Mouse (Mus musculus): ENCODE measurements around the gene Tmem132d. TPM values are rescaled to one million over a fixed set of nuclear protein-coding genes. Genes with fewer than 3 reads are reported as not detected.

The Tmem132d gene
- polyA plus RNA-seq, 1 experiment from 2014 or later, result not detected

GRCm38 (mm10) chr5:128151461-128151860, 281.4 kb downstream of the Tmem132d start:
- Histone ChIP-seq H3K9me3 (ENCODE audit: control insufficient read depth, low read length) (no peaks in the 10 kb centered on the region; the same call in 1 of the 2 replicates), H3K27me3 (replicated peaks; ENCODE audit: control insufficient read depth, insufficient read depth, low read length) (no peaks in the 10 kb centered on the region), H3K4me1 (ENCODE audit: control insufficient read depth, insufficient read depth, low read length) (no peaks in the 10 kb centered on the region), H3K27ac (ENCODE audit: low read length) (no peak overlapping the region), H3K36me3 (ENCODE audit: control insufficient read depth, insufficient read depth, low read length) (no peaks in the 10 kb centered on the region), H3K4me3 (ENCODE audit: low read length) (no peak overlapping the region), H3K4me2 (ENCODE audit: low read depth, low read length) (no peak overlapping the region), H3K9ac (ENCODE audit: low read depth, low read length) (no peak overlapping the region)
- no peak for ATAC-seq
- WGBS, result 82% methylated on average over 8 of the region's 8 CpGs

GRCm38 (mm10) chr5:128146901-128147645, 285.8 kb downstream of the Tmem132d start:
- no peak overlapping the region for H3K4me2 ChIP-seq (ENCODE audit: low read depth, low read length)
- no peaks in the 10 kb centered on the region for H3K36me3 ChIP-seq (ENCODE audit: control insufficient read depth, insufficient read depth, low read length)
- no peak overlapping the region for H3K9ac ChIP-seq (ENCODE audit: low read depth, low read length)
- no peaks in the 10 kb centered on the region; the same call in 1 of the 2 replicates for H3K9me3 ChIP-seq (ENCODE audit: control insufficient read depth, low read length)
- ATAC-seq, result no peak
- H3K4me3 ChIP-seq (ENCODE audit: low read length), result no peak overlapping the region
- no peaks in the 10 kb centered on the region for H3K27me3 ChIP-seq (replicated peaks; ENCODE audit: control insufficient read depth, insufficient read depth, low read length)
- no peaks in the 10 kb centered on the region for H3K4me1 ChIP-seq (ENCODE audit: control insufficient read depth, insufficient read depth, low read length)
- whole genome bisulfite sequencing, result 66% methylated on average over 15 of the region's 15 CpGs
- H3K27ac ChIP-seq (ENCODE audit: low read length), result no peak overlapping the region

- H3K4me1 ChIP-seq (ENCODE audit: control insufficient read depth, insufficient read depth, low read length), result no peaks in the 10 kb centered on the region
- 86% methylated on average over 3 of the region's 3 CpGs for WGBS
- no peak for ATAC-seq
Observed at GRCm38 (mm10) chr5:128144799-128145198, 288.1 kb downstream of the Tmem132d start.

GRCm38 (mm10) chr5:128136818-128137217, 296.1 kb downstream of the Tmem132d start:
- Histone ChIP-seq H3K4me3 (ENCODE audit: low read length) (no peak overlapping the region), H3K27me3 (replicated peaks; ENCODE audit: control insufficient read depth, insufficient read depth, low read length) (no peaks in the 10 kb centered on the region), H3K9me3 (ENCODE audit: control insufficient read depth, low read length) (no peaks in the 10 kb centered on the region), H3K9ac (ENCODE audit: low read depth, low read length) (no peak overlapping the region), H3K4me1 (ENCODE audit: control insufficient read depth, insufficient read depth, low read length) (no peaks in the 10 kb centered on the region), H3K36me3 (ENCODE audit: control insufficient read depth, insufficient read depth, low read length) (no peaks in the 10 kb centered on the region), H3K4me2 (ENCODE audit: low read depth, low read length) (no peak overlapping the region), H3K27ac (ENCODE audit: low read length) (no peak overlapping the region)
- 69% methylated on average over 8 of the region's 8 CpGs for WGBS
- no peak for ATAC-seq

More at GRCm38 (mm10) chr5:128144799-128145198, 288.1 kb downstream of the Tmem132d start:
- H3K4me2 ChIP-seq (ENCODE audit: low read depth, low read length), result no peak overlapping the region
- H3K27me3 ChIP-seq (replicated peaks; ENCODE audit: control insufficient read depth, insufficient read depth, low read length), result no peaks in the 10 kb centered on the region
- H3K27ac ChIP-seq (ENCODE audit: low read length), result no peak overlapping the region
- no peak overlapping the region for H3K9ac ChIP-seq (ENCODE audit: low read depth, low read length)
- no peak overlapping the region for H3K4me3 ChIP-seq (ENCODE audit: low read length)
- no peaks in the 10 kb centered on the region for H3K36me3 ChIP-seq (ENCODE audit: control insufficient read depth, insufficient read depth, low read length)
- H3K9me3 ChIP-seq (ENCODE audit: control insufficient read depth, low read length), result no peaks in the 10 kb centered on the region; the same call in 1 of the 2 replicates

DNA sequence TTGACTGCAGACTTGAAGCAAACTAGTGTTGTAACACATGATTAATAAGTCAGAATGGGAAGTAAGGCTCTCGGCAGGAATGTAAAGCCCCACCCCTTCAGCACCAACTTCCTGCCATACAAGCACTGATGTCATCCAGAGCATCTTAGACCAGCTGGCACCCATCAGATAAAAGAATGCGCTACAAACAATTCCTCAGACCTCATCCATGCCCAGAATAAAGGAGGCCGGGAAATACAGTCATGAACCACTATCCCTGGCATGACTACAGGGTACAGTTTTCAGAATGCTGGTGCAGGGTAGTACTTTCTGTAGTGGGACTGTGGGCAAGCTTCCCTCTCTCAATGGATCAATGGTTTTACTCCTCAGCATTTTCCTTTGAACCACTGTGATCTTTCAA, 310.2 kb downstream of the Tmem132d start:
- no peaks in the 10 kb centered on the region for H3K9me3 ChIP-seq (ENCODE audit: control insufficient read depth, low read length)
- 46% methylated on average over 3 of the region's 3 CpGs for WGBS
- no peak overlapping the region for H3K9ac ChIP-seq (ENCODE audit: low read depth, low read length)
- H3K36me3 ChIP-seq (ENCODE audit: control insufficient read depth, insufficient read depth, low read length), result no peaks in the 10 kb centered on the region
- H3K4me3 ChIP-seq (ENCODE audit: low read length), result no peak overlapping the region
- H3K27ac ChIP-seq (ENCODE audit: low read length), result no peak overlapping the region
- H3K4me1 ChIP-seq (ENCODE audit: control insufficient read depth, insufficient read depth, low read length), result 0 out of 2 replicates have a peak, but pooled peaks cover 2% of the 10 kb centered on the region
- H3K27me3 ChIP-seq (replicated peaks; ENCODE audit: control insufficient read depth, insufficient read depth, low read length), result no peaks in the 10 kb centered on the region
- no peak for ATAC-seq
- no peak overlapping the region for H3K4me2 ChIP-seq (ENCODE audit: low read depth, low read length)

DNA sequence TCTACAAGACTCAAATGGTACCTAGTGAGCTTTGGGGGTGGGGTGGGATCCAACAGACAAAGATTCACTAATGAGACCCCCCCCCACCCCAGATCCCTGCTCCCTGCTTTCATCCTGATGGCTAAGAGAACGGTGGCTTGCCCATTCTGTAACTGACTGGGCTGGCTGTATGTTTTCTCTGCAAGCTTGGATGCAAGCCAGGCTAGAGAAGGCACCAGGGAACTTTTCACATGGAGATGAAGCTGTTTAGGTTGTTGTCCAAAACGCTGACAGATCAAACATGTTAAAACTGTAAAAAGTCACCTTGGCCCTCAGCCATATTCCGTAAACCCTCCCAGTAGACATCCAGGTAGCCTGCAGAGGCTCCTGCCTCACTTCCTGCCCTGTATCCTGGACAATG, 313.7 kb downstream of the Tmem132d start:
- Histone ChIP-seq H3K27ac (ENCODE audit: low read length) (no peak overlapping the region), H3K4me3 (ENCODE audit: low read length) (no peak overlapping the region), H3K27me3 (replicated peaks; ENCODE audit: control insufficient read depth, insufficient read depth, low read length) (no peaks in the 10 kb centered on the region), H3K36me3 (ENCODE audit: control insufficient read depth, insufficient read depth, low read length) (no peaks in the 10 kb centered on the region), H3K9me3 (ENCODE audit: control insufficient read depth, low read length) (no peaks in the 10 kb centered on the region), H3K9ac (ENCODE audit: low read depth, low read length) (no peak overlapping the region), H3K4me2 (ENCODE audit: low read depth, low read length) (no peak overlapping the region), H3K4me1 (ENCODE audit: control insufficient read depth, insufficient read depth, low read length) (0 out of 2 replicates have a peak, but pooled peaks cover 2% of the 10 kb centered on the region)
- ATAC-seq, result no peak
- WGBS, result 63% methylated on average over 3 of the region's 3 CpGs

GRCm38 (mm10) chr5:128113107-128113506, 319.8 kb downstream of the Tmem132d start:
- Histone ChIP-seq H3K27ac (ENCODE audit: low read length) (no peak overlapping the region), H3K4me2 (ENCODE audit: low read depth, low read length) (no peak overlapping the region), H3K4me3 (ENCODE audit: low read length) (no peak overlapping the region), H3K9me3 (ENCODE audit: control insufficient read depth, low read length) (no peaks in the 10 kb centered on the region), H3K27me3 (replicated peaks; ENCODE audit: control insufficient read depth, insufficient read depth, low read length) (no peaks in the 10 kb centered on the region), H3K36me3 (ENCODE audit: control insufficient read depth, insufficient read depth, low read length) (no peaks in the 10 kb centered on the region), H3K9ac (ENCODE audit: low read depth, low read length) (no peak overlapping the region), H3K4me1 (ENCODE audit: control insufficient read depth, insufficient read depth, low read length) (no peaks in the 10 kb centered on the region)
- 92% methylated on average over 8 of the region's 8 CpGs for WGBS
- ATAC-seq, result no peak

GRCm38 (mm10) chr5:128112518-128112917, 320.4 kb downstream of the Tmem132d start:
- Histone ChIP-seq H3K9ac (ENCODE audit: low read depth, low read length) (no peak overlapping the region), H3K27me3 (replicated peaks; ENCODE audit: control insufficient read depth, insufficient read depth, low read length) (no peaks in the 10 kb centered on the region), H3K4me3 (ENCODE audit: low read length) (no peak overlapping the region), H3K27ac (ENCODE audit: low read length) (no peak overlapping the region), H3K36me3 (ENCODE audit: control insufficient read depth, insufficient read depth, low read length) (no peaks in the 10 kb centered on the region), H3K9me3 (ENCODE audit: control insufficient read depth, low read length) (no peaks in the 10 kb centered on the region), H3K4me2 (ENCODE audit: low read depth, low read length) (no peak overlapping the region), H3K4me1 (ENCODE audit: control insufficient read depth, insufficient read depth, low read length) (no peaks in the 10 kb centered on the region)
- no peak for ATAC-seq
- 95% methylated on average over 3 of the region's 3 CpGs for WGBS

- Histone ChIP-seq H3K27ac (ENCODE audit: low read length) (no peak overlapping the region), H3K4me1 (ENCODE audit: control insufficient read depth, insufficient read depth, low read length) (no peaks in the 10 kb centered on the region), H3K27me3 (replicated peaks; ENCODE audit: control insufficient read depth, insufficient read depth, low read length) (no peaks in the 10 kb centered on the region), H3K4me3 (ENCODE audit: low read length) (no peak overlapping the region), H3K4me2 (ENCODE audit: low read depth, low read length) (no peak overlapping the region), H3K9ac (ENCODE audit: low read depth, low read length) (no peak overlapping the region), H3K9me3 (ENCODE audit: control insufficient read depth, low read length) (no peaks in the 10 kb centered on the region), H3K36me3 (ENCODE audit: control insufficient read depth, insufficient read depth, low read length) (no peaks in the 10 kb centered on the region)
- no peak for ATAC-seq
- 74% methylated on average over 5 of the region's 5 CpGs for WGBS
Observed at GRCm38 (mm10) chr5:128111664-128112063, 321.2 kb downstream of the Tmem132d start.

DNA sequence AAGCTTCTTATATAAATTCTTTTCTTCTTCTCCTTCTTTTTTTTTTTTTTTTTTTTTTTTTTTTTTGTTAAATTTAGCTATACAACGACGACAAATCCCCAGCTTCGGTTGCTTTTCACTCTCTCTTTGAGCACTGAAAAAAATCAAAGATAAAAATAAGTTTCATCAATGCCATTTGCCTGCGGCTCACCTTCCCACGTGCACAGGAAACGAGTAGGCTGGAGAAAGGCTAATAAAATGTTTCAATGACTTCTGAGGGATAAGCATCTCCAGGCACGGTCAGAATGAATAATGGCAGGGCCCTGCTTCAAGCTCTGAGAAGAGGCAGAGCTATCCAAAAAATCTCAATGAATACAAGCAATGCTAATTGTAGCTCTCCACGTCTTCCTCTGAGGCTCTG, 330.3 kb downstream of the Tmem132d start:
- no peaks in the 10 kb centered on the region for H3K36me3 ChIP-seq (ENCODE audit: control insufficient read depth, insufficient read depth, low read length)
- H3K27ac ChIP-seq (ENCODE audit: low read length), result no peak overlapping the region
- no peak overlapping the region for H3K4me2 ChIP-seq (ENCODE audit: low read depth, low read length)
- H3K4me1 ChIP-seq (ENCODE audit: control insufficient read depth, insufficient read depth, low read length), result no peaks in the 10 kb centered on the region
- H3K4me3 ChIP-seq (ENCODE audit: low read length), result no peak overlapping the region
- no peak overlapping the region for H3K9ac ChIP-seq (ENCODE audit: low read depth, low read length)
- no peaks in the 10 kb centered on the region for H3K9me3 ChIP-seq (ENCODE audit: control insufficient read depth, low read length)
- H3K27me3 ChIP-seq (replicated peaks; ENCODE audit: control insufficient read depth, insufficient read depth, low read length), result no peaks in the 10 kb centered on the region
- 60% methylated on average over 8 of the region's 8 CpGs for WGBS
- no peak for ATAC-seq

All from intestine, embryonic 16.5 days (tissue).